Mouse (Mus musculus): ENCODE measurements around the gene Il4ra.

- TF ChIP-seq POLR2A (IDR thresholded peaks at IDR 0.05; ENCODE audit: insufficient read depth, low read depth, low read length), result no peak
- TF ChIP-seq CTCF (IDR thresholded peaks at IDR 0.05), result no peak
- no peak for TF ChIP-seq EP300 (IDR thresholded peaks at IDR 0.05; ENCODE audit: insufficient read depth, low read depth, low read length)
Observed at GRCm38 (mm10) chr7:125527901-125528580, 23.9 kb upstream of the Il4ra start.

Data from heart, adult 2 months (tissue).